Mouse (Mus musculus) cerebellum, adult 11 months (tissue): ENCODE measurements around the gene Cnih4.

ENCODE experiments used
- DNase-seq: peaks from one replicate; pipeline ENCODE4 v3.0.0; 2022

The Cnih4 gene

DNA sequence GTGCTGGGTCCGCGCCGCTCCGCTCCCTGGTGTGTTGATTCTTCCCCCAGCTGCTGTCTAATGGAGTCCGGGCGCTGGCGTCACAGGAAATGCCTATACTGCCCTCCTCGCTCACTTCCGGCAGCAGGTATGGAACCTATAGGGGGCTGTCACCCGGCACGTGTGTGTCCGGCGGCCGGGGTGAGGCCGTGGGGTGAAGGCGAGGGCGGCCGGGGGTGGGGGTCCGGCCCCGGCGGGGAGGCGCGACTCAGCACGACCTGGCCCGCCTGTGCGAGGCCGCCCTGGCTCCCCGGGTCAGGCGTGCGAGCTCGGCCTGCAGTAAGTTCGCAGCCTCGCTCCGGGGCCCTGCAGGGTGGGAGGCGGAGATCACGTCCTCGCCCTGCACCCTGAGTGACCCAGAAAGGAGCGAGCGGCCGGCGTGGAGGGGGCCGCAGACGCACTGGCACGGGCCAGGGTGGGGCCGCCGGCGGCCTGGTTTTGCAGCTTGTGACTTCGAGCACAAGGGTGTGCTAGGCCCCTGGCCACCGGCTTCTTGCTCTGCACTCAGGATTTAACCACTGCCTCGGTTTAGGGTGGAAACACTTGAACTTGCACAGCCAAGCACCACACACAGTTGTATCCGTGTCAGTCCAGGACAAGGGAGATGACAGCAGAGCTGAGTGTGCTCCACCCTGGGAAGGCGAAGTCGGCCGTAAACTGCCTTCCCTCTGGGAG is 67.6 kb downstream of the Cnih4 start, which contains the start of gene Wdr26:
TSS of gene Wdr26 (minus strand) at position 82 of the 714 bp plus-strand sequence.
- peak; percentile 76 for DNase-seq

DNA sequence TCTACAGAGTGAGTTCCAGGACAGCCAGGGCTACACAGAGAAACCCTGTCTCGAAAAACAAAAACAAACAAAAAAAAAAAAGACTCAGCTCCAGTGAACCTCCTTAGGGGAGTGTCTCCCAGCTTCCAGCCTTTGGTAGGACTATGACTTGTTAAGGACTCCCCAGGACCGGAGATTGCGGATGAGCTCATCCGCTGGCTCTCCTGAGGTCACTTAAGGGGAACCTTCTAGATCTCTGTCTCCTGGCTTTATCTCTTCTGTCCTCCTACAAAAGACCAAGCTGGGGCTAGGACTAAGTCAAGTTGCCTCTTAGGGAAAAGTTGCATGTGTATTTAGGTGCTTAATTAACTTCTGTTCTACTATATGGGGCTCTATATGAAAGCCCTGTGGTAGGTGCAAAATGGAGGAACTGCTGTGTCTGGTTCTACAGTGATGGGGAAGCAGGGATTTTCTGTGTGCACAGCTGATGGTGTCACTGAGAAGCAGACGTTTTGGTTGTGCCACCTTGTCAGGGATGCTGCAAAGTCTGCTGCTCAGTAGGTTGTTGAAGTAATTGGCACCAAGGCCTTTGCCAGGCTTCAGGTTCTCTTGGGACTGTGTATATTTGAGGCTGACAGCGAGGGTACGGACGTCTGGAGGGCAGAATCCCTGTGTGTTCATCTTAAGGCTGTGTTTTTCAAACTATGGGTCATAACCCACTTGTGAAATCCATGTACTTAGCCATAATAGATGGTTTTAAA is 70.0 kb downstream of the Cnih4 start:
- DNase-seq = no peak

DNA sequence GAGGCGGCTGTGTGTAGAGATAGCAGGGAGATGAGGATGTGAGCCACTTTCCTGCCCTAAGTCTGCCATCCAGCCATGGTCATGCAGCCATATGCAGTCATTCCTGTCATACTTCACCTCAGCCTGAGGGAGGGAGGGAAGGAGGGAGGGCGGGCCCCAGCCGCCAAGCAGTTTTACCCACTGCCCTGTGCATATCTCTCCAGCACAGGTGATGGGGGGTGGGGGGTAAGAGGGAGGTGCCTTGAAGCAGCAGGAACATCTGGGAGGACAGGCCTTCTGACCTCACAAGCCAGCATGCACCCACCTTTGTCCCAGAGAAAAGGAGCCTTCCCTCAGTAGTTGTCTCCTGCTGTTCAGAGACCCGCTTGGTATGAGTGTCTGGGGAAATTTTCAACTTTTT is 71.8 kb downstream of the Cnih4 start:
- no peak for DNase-seq
